Mouse (Mus musculus): Measurements from ENCODE around the gene Inha. TPM values are rescaled to one million over a fixed set of nuclear protein-coding genes. Genes with fewer than 3 reads are reported as not detected.

Gene Inha
- polyA plus RNA-seq, 1 experiment = not detected

- TF ChIP-seq GATA1 (IDR thresholded peaks at IDR 0.05; ENCODE audit: low read length) = no peak
Observed at GRCm38 (mm10) chr1:75532280-75533172, 25.6 kb downstream of the Inha start.

GRCm38 (mm10) chr1:75533325-75534252 lies 26.7 kb downstream of the Inha start:
- TF ChIP-seq GATA1 (IDR thresholded peaks at IDR 0.05; ENCODE audit: low read length) = no peak

GRCm38 (mm10) chr1:75537587-75537986 lies 30.7 kb downstream of the Inha start:
- no peak for TF ChIP-seq GATA1 (IDR thresholded peaks at IDR 0.05; ENCODE audit: low read length)

DNA sequence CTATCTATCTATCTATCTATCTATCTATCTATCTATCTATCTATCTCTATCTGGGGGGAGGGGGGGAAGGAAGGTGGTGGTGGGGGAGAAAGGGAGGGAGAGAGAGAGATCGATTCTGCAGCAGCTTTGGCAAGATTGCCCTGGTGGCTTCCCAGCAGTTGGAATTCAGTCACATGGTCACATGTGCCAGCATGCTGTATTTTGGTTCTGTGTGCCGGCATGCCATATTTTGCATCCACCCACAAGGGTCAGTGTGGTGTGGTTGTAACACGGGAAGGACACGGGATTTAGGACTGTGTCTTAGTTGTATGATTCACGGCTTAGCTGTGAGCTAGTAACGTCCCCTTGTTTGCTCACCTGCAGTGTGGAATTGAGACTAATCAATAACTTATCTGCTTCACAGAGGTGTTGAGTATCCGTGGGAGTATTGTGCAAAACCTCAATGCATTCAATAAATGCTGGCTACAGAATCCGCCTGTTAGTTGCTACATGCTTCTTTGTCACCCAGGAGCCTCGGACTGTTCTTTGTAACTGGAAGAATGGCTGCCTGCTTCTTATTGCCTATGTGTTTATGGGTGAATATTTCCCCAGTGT lies 31.8 kb downstream of the Inha start:
- no peak for TF ChIP-seq GATA1 (IDR thresholded peaks at IDR 0.05; ENCODE audit: low read length)

GRCm38 (mm10) chr1:75541496-75541895 lies 34.6 kb downstream of the Inha start:
- TF ChIP-seq GATA1 (IDR thresholded peaks at IDR 0.05; ENCODE audit: low read length) = no peak

GRCm38 (mm10) chr1:75544351-75544750 lies 37.5 kb downstream of the Inha start:
- TF ChIP-seq GATA1 (IDR thresholded peaks at IDR 0.05; ENCODE audit: low read length) = no peak

DNA sequence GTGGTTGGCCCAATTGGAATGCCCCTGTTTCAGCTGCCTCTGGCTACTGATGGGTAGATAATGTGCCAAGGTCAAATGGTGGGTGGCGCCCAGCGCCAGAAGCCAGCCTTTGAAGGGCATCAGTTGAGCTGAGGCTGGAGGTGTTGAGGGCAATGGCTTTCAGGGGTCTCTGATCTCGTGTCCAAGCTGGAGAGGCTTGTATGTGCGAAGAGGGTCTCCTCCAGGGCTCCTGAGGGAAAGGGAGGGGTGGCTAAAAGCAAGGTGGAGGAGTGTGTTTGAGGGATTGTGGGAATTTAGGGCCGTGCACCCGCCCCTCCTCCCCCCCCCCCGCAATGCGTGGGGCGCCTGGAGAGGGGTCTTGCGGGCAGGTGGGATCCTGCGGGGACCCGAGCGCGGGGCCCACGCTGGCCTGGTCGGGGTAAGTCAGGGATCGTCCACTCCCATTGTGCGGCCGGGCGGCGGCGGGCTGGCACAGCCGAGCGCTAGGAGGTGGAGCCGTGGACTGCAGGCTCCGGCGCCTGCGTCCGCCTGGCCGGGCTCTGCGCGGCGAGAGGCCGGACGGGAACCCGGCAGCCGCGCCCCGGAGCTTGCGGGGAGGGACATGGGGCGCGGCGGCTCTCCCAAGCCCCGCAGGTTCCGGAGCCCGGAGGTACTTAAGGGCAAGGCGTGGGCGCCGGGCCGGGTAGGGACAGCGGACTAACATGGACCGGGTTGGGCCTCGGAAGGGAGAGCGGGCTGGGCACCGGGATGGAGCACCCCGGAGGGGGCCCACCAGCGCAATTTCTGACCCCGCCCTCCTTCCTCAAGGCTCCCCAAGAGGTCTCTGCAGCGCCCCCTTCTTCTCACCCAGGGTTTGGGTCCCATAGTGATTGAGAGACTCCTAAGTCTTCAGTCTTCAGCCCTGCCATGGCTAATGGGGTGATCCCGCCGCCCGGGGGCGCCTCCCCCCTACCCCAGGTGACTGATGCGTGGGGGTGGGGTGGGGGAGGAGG lies 39.4 kb downstream of the Inha start, which contains the start of gene Slc4a3:
TSS of gene Slc4a3 (plus strand) at position 302 of the 992 bp plus-strand sequence.
- TF ChIP-seq GATA1 (IDR thresholded peaks at IDR 0.05; ENCODE audit: low read length) = no peak

DNA sequence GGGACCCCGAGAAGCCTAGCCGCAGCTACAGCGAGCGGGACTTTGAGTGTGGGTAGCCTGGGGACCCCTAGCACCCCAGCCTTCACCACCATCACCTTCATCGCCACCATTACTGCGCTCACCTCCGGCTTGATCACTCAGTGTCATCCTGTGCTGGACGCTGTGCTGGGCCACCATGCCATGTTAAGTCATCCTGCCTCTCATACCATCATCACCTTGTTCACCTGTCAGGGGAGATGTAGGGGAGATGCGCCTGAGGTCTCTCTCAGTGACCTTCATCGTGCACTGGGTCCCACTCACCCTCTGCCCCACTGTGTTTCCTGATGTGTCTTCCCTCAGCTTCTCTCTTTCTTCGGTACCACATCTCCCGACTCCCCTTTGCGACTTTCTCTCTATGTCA lies 40.5 kb downstream of the Inha start:
- TF ChIP-seq GATA1 (IDR thresholded peaks at IDR 0.05; ENCODE audit: low read length) = no peak

GRCm38 (mm10) chr1:75548083-75548482 lies 41.2 kb downstream of the Inha start:
- no peak for TF ChIP-seq GATA1 (IDR thresholded peaks at IDR 0.05; ENCODE audit: low read length)

DNA sequence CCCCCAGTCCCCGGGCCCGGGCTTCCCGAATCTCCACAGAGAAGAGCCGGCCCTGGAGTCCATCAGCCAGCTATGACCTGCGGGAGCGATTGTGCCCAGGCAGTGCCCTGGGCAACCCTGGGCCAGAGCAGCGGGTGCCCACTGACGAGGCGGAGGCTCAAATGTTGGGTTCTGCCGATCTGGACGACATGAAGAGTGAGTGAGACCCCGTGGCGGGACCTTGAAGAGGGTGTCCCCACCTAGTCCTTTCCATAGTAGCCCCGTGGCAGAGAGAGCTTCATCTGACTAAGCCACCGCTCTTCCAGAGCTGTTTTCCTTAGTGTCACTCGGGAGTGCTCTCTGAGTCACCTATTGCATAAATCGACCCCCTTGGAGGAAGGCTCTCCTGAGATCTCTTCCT lies 42.0 kb downstream of the Inha start:
- TF ChIP-seq GATA1 (IDR thresholded peaks at IDR 0.05; ENCODE audit: low read length) = no peak

DNA sequence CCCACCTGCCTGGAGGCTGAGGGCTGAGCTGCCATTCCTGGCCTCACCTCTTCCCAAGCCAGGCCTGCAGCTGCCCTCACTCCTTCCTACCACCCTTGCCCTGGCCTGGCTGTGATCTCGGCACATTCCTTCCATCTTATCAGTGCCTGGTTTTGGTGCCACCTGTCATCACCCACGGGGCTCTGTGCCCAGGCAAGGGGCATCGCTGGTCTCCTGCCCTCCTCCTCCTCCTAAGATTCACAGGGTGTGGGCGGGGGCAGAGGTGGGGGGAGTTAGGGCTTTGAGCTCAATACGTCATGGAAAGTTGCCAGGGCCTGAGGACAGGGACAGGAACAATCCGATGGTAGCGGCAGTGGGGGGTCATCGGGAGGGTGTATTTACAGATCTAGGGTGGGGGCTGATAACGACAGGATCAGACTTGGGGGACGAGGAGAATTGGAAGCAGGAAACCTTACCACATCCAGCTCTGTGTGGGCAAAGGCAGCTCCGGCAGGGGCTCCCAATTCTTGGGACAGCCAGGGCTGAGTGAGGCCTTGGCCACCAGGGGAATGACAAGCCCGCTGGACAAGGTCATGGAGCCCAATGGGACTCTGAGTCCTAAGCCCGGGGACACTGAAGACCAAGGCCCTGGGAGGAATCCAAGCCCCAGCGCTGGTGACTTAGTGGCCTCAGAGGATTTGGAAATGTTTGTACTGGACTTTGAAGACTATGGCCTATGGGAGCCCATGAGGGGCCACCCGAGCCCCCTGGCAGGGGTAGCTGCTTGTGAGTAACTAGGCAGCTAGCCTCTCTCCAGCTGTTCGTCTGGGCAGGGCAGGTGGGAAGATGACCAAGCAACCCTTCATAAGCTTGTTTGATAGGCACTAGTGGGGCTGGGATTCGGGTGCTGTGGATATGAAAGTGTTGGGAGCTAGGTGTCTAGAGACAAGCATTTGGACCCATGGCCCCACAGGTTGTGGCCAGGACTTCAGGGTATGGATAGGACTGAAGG lies 42.7 kb downstream of the Inha start:
- TF ChIP-seq GATA1 (IDR thresholded peaks at IDR 0.05; ENCODE audit: low read length) = no peak

GRCm38 (mm10) chr1:75550586-75550985 lies 43.7 kb downstream of the Inha start:
- no peak for TF ChIP-seq GATA1 (IDR thresholded peaks at IDR 0.05; ENCODE audit: low read length)

DNA sequence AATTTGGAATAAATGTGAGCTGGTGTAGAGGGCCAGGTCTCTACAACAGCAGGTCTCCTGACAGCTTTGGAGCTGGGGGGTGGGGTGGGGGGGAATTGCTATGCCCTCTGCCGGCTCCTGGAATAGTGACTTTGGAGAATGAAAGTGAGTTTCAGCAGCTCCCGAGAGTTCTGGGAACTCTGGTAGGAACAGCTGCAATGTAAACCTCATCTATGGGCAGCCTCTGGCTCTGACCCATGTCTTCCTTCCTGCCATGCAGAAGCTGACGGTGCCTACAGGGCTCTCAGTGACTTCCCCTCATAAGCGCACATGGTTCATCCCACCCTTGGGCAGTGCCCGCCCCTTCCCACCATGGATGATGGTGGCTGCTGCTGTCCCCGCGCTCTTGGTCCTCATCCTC lies 48.8 kb downstream of the Inha start:
- TF ChIP-seq GATA1 (IDR thresholded peaks at IDR 0.05; ENCODE audit: low read length) = no peak
